Mouse (Mus musculus) limb, embryonic 11.5 days (tissue): ENCODE data around the gene Vmn2r117. TPM values are rescaled to one million over a fixed set of nuclear protein-coding genes. Genes with fewer than 3 reads are reported as not detected.
"Not testable (repeated sequence)": the region's sequence is repeated elsewhere in the genome, so short reads cannot be mapped to it uniquely, and the experiment has no call there.

Experiments used
- ATAC-seq: fragments of 200-750 bp; cut with Nextera tagmentation; 2 replicates; pipeline ENCODE4 v1.8.0; 2017; ENCODE audit warnings: low read depth; ENCODE audit not compliant: insufficient number of reproducible peaks, low FRiP score, low TSS enrichment
- DNase-seq: peaks from one replicate; pipeline ENCODE4 v3.0.0-alpha.2; 2015; ENCODE audit warnings: low spot score
- H3K27ac ChIP-seq: fragments of 300-500 bp; sonication (generic); replicated peaks from 2 replicates; pipeline ENCODE4 v1.5.1; 2014; ENCODE audit warnings: low read depth, mild to moderate bottlenecking, low read length
- H3K27me3 ChIP-seq: fragments of 300-500 bp; sonication (generic); 2 replicates; pipeline ENCODE4 v1.6.1; 2014; ENCODE audit warnings: mild to moderate bottlenecking, low read length, mixed read lengths; ENCODE audit not compliant: control insufficient read depth, insufficient read depth
- H3K36me3 ChIP-seq: fragments of 300-500 bp; sonication (generic); 2 replicates; pipeline ENCODE4 v1.6.1; 2014; ENCODE audit warnings: mild to moderate bottlenecking, low read length, moderate library complexity, mixed read lengths; ENCODE audit not compliant: control insufficient read depth, insufficient read depth
- H3K4me1 ChIP-seq: fragments of 300-500 bp; sonication (generic); 2 replicates; pipeline ENCODE4 v1.6.1; 2014; ENCODE audit warnings: low read length, mixed read lengths; ENCODE audit not compliant: control insufficient read depth, insufficient read depth
- H3K4me2 ChIP-seq: fragments of 300-500 bp; sonication (generic); 2 replicates; pipeline ENCODE4 v1.6.1; 2014; ENCODE audit warnings: low read depth, mild to moderate bottlenecking, moderate library complexity; ENCODE audit not compliant: severe bottlenecking
- H3K4me3 ChIP-seq: fragments of 300-500 bp; sonication (generic); 2 replicates; pipeline ENCODE4 v1.5.1; 2014; ENCODE audit warnings: low read depth, low read length
- H3K9ac ChIP-seq: fragments of 300-500 bp; sonication (generic); 2 replicates; pipeline ENCODE4 v1.6.1; 2014; ENCODE audit warnings: mild to moderate bottlenecking, low read length
- H3K9me3 ChIP-seq: fragments of 300-500 bp; sonication (generic); 2 replicates; pipeline ENCODE4 v1.6.1; 2016; ENCODE audit warnings: low read length; ENCODE audit not compliant: control insufficient read depth
- WGBS: fragments of 180-500 bp; shearing (Covaris S2); extraction: QIAGEN DNeasy Blood & Tissue Kit; methylation state at CpG from one replicate; pipeline ENCODE4 v1.1.7; 2014; 5-methylcytosine and 5-hydroxymethylcytosine counted together
- polyA plus RNA-seq: library from polyadenylated mRNA; unstranded; fragments of >200 nt; fragmentation: Nextera tagmentation; extraction: Ambion mirVana; gene quantifications from 2 replicates; pipeline ENCODE4 v1.2.1, GENCODE M21; 2014

Vmn2r117 gene
- polyA plus RNA-seq, result not detected in 2 replicates

DNA sequence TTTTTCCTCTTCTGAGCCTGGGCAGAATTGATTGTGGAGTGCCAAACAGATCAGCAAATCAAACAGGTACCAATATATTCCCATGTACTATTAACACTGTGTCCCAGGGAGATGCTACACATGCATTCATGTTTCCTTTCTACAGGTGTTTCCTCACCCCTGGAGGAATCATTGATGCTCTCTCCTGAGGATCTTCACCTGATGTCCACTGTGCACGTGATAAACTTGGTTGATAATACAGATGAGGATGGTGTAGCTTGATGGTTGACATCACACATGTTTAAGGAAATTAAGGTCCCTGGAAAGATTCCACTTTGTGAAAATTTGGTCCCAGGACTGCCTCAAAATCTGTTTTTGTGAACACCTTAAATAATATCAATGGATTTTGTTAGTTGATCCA is at the start of gene Vmn2r117:
Vmn2r117 (minus strand) TSS at position 101 of the 400 bp plus-strand sequence.
- not testable (repeated sequence) for H3K27me3 ChIP-seq, ATAC-seq, DNase-seq, H3K36me3 ChIP-seq, H3K4me1 ChIP-seq, H3K4me3 ChIP-seq, H3K27ac ChIP-seq, H3K4me2 ChIP-seq, H3K9me3 ChIP-seq, H3K9ac ChIP-seq
- WGBS, result 55% methylated on average over 1 of the region's 1 CpGs

- not testable (repeated sequence) for H3K36me3 ChIP-seq, H3K27ac ChIP-seq, H3K9me3 ChIP-seq, H3K4me3 ChIP-seq, H3K27me3 ChIP-seq, H3K4me2 ChIP-seq, ATAC-seq, H3K9ac ChIP-seq, DNase-seq, H3K4me1 ChIP-seq
- 72% methylated on average over 30 of the region's 30 CpGs for WGBS
Measured at GRCm38 (mm10) chr17:23522941-23523732, 43.6 kb upstream of the Vmn2r117 start.

DNA sequence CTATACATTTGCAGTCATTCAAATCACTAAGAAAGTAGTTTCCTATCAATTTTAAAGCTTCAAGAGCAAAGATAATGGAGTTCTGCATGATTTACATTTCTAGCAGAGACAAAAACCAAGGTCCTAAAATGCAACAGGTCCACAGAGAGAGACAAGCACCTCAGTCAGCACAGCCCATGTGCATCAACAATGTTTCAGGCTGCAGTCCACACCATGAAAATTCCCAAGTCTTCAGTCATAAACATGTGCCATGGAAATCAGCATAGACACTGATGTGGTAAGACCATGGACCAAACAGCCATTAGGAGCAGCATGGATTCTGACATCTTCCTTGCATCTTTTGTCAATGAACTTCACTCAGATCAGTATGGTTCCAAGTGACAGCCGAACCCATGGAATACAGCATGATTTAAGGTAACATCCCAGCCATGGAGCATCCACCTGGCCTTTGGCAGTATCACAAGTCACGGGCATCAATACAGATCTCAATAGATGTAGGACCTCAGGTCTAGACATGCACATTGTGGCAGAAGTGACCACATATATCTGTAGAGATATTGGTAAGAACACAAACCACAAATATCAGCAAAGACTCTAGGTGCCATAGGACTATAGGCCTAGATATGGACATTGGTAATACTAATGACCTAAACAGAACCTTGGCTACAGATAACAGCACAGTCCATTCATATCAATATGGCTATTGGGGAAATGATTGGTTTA is 39.4 kb upstream of the Vmn2r117 start:
- Histone ChIP-seq H3K9ac (no peak overlapping the region), H3K27me3 (no peaks in the 10 kb centered on the region), H3K4me3 (no peak overlapping the region), H3K36me3 (no peaks in the 10 kb centered on the region), H3K27ac (no peak overlapping the region), H3K4me2 (no peak overlapping the region), H3K9me3 (peaks cover 4% of the 10 kb centered on the region; the same call in 1 of the 2 replicates), H3K4me1 (no peaks in the 10 kb centered on the region)
- 76% methylated on average over 2 of the region's 2 CpGs for WGBS
- DNase-seq (no peak), ATAC-seq (peak; percentile 77)

GRCm38 (mm10) chr17:23433150-23433679 is 46.3 kb downstream of the Vmn2r117 start:
- H3K9ac ChIP-seq, result no peak overlapping the region
- peaks cover 8% of the 10 kb centered on the region for H3K9me3 ChIP-seq
- ATAC-seq, result 0 out of 2 replicates have a peak, but pooled peaks have one; percentile 44
- peak; percentile 21 for DNase-seq
- H3K4me2 ChIP-seq, result no peak overlapping the region
- no peaks in the 10 kb centered on the region for H3K4me1 ChIP-seq
- 78% methylated on average over 6 of the region's 6 CpGs for WGBS
- no peak overlapping the region for H3K27ac ChIP-seq
- no peaks in the 10 kb centered on the region for H3K27me3 ChIP-seq
- H3K4me3 ChIP-seq, result no peak overlapping the region
- H3K36me3 ChIP-seq, result no peaks in the 10 kb centered on the region

Other genes with a start within 250 kb of the Vmn2r117 start
- gene Vmn2r114, start 167.2 kb downstream of the Vmn2r117 start, polyA plus RNA-seq, result not detected in 2 replicates
- gene Vmn2r115, start 136.0 kb downstream of the Vmn2r117 start, polyA plus RNA-seq, result not detected in 2 replicates
- gene Vmn2r116, start 95.1 kb downstream of the Vmn2r117 start, polyA plus RNA-seq, result not detected in 2 replicates
- 24.4 and 25.6 TPM in 2 replicates for gene Zfp213, start 84.5 kb upstream of the Vmn2r117 start, polyA plus RNA-seq
- 20.5 and 22.7 TPM in 2 replicates for gene Zfp13, start 119.8 kb upstream of the Vmn2r117 start, polyA plus RNA-seq
- 0.24 and 0.80 TPM in 2 replicates for gene Zscan10, start 121.2 kb upstream of the Vmn2r117 start, polyA plus RNA-seq
- gene Mmp25, start 165.6 kb upstream of the Vmn2r117 start, polyA plus RNA-seq, result 0.45 and 0.63 TPM in 2 replicates
- gene Bicdl2, start 180.8 kb upstream of the Vmn2r117 start, polyA plus RNA-seq, result 0.91 and 1.3 TPM in 2 replicates
- gene Hcfc1r1, start 193.9 kb upstream of the Vmn2r117 start, polyA plus RNA-seq, result 45.5 and 53.0 TPM in 2 replicates
- gene Thoc6, start 194.2 kb upstream of the Vmn2r117 start, polyA plus RNA-seq, result 54.8 and 58.1 TPM in 2 replicates
- gene Tnfrsf12a, start 197.8 kb upstream of the Vmn2r117 start, polyA plus RNA-seq, result 4.3 and 5.0 TPM in 2 replicates
- 21.3 and 23.3 TPM in 2 replicates for gene Cldn6, start 199.6 kb upstream of the Vmn2r117 start, polyA plus RNA-seq
- gene Cldn9, start 204.3 kb upstream of the Vmn2r117 start, polyA plus RNA-seq, result 7.4 and 7.6 TPM in 2 replicates
- gene 1520401A03Rik, start 243.1 kb upstream of the Vmn2r117 start, polyA plus RNA-seq, result 0.09 and 0.13 TPM in 2 replicates
- 47.8 and 51.6 TPM in 2 replicates for gene Pkmyt1, start 246.6 kb upstream of the Vmn2r117 start, polyA plus RNA-seq